Mouse (Mus musculus): Measurements from ENCODE around the gene Nectin4.
A peak's percentile ranks its signal among the peaks of the same experiment; 100 is the strongest.

The Nectin4 gene

GRCm38 (mm10) chr1:171358421-171358820 lies 11.5 kb upstream of the Nectin4 start:
- no peak for DNase-seq (ENCODE audit: extremely low spot score, low read depth, low spot score)

DNA sequence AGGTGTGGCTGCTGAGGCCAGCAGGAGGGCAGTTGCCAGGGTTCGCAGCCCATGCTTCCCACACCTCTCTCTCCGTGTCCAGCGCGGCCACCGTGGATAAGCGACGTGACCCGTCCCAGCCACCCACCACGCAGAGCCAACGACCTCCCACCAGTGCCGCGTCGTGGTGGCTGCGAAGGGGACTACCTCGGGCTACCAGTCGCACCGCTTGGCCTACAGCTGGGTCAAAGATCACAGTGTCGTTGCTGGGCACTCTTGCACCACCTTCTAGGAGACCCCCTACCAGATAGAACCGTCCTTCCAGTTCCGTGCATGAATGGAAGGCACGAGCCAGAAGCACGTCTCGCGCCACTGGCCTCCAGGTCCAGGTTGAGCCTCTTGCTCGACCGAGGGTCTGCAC lies 9.6 kb upstream of the Nectin4 start:
- DNase-seq (ENCODE audit: extremely low spot score, low read depth, low spot score), result no peak

DNA sequence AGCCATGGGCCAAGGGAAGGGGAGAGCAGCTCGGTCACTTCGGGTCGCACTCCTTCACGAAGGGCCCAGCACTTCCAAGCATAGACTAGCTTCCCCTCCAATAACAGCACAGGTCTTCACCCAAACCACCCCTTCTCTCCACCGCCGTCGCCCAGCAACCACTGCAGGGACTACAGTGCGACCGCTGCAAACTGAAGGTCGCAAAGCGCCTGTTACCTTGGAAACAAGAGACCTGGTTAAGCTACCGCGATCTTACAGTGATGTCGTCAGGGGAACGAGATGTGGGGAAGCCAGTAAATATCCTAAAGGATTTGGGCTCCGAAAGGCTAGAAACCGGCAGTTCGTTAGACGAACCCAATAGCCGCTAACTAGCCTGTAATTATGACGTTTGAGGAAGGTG lies 9.2 kb upstream of the Nectin4 start, which contains the start of gene Klhdc9:
Klhdc9 (minus strand) TSS at position 143 of the 400 bp plus-strand sequence.
- peak; percentile 95 for DNase-seq (ENCODE audit: extremely low spot score, low read depth, low spot score)

- DNase-seq (ENCODE audit: extremely low spot score, low read depth, low spot score), result peak; percentile 71
Measured at GRCm38 (mm10) chr1:171361106-171362103, 8.5 kb upstream of the Nectin4 start.

- DNase-seq (ENCODE audit: extremely low spot score, low read depth, low spot score), result no peak
Measured at GRCm38 (mm10) chr1:171365934-171366333, 4.0 kb upstream of the Nectin4 start.

GRCm38 (mm10) chr1:171372880-171373279 lies 3.0 kb downstream of the Nectin4 start:
- DNase-seq (ENCODE audit: extremely low spot score, low read depth, low spot score), result no peak

GRCm38 (mm10) chr1:171373946-171374345 lies 4.0 kb downstream of the Nectin4 start:
- DNase-seq (ENCODE audit: extremely low spot score, low read depth, low spot score), result no peak

DNA sequence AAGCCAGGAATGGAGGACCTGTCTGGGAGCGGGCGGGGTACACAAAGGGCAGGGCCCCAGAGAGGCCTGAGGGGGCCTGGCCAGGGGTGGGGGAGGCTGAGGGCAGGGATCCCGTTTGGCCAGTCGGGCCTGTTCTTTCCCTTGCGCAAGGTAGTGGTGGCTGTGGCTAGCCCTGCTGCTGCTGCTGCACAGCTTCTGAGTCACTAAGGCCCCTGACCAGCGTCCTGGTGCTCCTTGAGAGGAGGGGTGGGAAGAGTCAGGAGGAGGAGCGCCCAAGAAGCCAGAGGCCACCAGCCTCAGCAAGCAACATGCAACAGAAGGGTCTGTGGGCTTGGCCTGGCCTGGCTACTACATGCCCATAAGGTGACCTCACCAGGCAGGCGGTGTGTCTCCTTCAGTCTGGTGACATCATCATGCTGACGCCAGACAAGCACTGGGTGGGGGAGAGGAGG lies 5.8 kb downstream of the Nectin4 start:
- DNase-seq (ENCODE audit: extremely low spot score, low read depth, low spot score), result no peak

- no peak for DNase-seq (ENCODE audit: extremely low spot score, low read depth, low spot score)
Measured at GRCm38 (mm10) chr1:171378298-171378697, 8.4 kb downstream of the Nectin4 start.

DNA sequence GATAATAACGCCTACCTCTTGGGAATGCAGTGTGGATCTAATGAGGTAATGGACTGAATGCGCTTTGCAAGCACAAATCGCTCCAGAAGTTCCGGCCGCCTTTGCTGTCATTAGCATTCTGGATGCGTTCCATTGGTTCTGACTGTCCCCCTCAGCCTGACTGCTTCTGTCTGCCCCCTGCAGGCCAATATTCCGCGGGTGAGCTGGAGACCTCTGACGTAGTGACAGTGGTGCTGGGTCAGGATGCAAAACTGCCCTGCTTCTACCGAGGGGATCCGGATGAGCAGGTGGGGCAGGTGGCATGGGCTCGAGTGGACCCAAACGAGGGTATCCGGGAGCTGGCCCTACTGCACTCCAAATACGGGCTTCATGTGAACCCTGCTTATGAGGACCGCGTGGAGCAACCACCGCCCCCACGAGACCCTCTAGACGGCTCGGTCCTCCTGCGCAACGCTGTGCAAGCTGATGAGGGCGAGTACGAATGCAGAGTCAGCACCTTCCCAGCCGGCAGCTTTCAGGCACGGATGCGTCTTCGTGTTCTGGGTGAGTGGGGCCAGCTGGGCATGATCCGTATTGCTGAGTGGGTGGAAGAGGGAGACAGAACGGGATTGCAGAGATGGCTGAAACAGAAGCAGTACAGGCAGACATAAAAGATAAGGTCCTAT lies 10.2 kb downstream of the Nectin4 start:
- no peak for DNase-seq (ENCODE audit: extremely low spot score, low read depth, low spot score)

DNA sequence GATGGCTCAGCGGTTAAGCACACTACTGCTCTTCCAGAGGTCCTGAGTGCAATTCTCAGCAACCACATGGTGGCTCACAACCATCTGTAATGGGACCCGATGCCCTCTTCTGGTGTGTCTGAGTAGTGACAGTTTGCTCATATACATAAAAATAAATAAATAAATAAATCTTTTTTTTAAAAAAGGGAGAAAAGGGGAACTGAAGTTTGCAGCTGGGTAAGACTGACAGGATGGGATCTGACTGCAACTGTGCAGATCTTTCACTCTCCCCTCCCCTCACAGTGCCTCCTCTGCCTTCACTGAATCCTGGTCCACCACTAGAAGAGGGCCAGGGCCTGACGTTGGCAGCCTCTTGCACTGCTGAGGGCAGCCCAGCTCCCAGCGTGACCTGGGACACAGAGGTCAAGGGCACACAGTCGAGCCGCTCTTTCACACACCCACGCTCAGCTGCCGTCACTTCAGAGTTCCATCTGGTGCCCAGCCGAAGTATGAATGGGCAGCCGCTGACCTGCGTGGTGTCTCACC lies 12.3 kb downstream of the Nectin4 start:
- no peak for DNase-seq (ENCODE audit: extremely low spot score, low read depth, low spot score)

GRCm38 (mm10) chr1:171384361-171384760 lies 14.5 kb downstream of the Nectin4 start:
- DNase-seq (ENCODE audit: extremely low spot score, low read depth, low spot score), result no peak

DNA sequence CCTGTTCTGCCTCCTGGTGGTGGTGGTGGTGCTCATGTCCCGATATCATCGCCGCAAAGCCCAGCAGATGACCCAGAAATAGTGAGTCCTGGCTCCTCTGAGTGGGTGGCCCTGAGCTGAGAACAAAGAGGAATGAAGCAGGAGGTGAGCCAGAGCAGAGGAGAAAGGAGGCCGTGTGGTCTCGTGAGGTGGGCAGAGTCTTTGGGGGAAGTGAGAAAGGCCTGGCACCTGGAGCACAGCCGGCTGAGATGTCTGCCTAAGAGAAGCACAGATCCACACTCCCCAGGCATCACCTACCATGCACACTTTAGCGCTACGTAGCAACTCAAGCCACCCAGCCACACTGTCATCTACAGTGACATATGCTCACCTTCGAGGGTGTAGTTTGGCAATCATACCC lies 15.3 kb downstream of the Nectin4 start:
- no peak for DNase-seq (ENCODE audit: extremely low spot score, low read depth, low spot score)

- DNase-seq (ENCODE audit: extremely low spot score, low read depth, low spot score), result no peak
Measured at GRCm38 (mm10) chr1:171387099-171387498, 17.2 kb downstream of the Nectin4 start.

DNA sequence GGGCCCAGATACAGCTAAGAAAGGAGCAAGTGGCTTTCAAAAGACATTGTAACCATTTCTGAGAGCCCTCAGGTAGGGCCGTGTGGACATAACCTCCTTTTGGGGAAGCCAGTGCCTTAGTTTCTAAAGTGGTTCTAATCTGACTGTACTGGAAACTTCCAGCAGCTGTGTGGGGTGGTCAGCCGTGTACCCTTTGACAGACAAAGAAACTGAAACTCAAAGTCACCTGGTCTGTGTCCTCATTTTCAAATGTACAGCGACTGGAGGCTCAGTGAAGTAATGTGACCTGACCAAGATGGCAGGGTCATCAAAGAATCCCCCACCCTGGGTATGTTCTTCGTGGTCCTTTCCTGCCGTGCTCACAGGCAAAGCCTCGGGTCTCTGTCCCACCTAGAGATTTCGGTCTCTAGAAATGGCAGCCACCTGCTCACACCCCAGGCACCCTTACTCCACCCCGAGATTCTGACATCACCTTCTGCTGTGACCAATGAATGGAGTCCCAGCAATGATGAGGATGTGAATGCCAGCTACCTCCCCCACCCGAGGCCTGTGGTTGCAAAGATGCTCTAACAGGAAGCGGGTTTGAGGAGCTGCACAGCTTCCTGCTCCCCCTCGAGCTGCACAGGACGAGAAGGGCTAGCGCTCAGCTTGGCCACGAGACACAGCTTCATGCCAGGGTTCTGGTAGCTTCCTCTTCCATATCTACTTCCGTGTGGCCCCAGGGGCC lies 18.6 kb downstream of the Nectin4 start, which contains the start of gene Arhgap30:
Arhgap30 (plus strand) TSS at position 579 of the 727 bp plus-strand sequence.
- no peak for DNase-seq (ENCODE audit: extremely low spot score, low read depth, low spot score)

DNA sequence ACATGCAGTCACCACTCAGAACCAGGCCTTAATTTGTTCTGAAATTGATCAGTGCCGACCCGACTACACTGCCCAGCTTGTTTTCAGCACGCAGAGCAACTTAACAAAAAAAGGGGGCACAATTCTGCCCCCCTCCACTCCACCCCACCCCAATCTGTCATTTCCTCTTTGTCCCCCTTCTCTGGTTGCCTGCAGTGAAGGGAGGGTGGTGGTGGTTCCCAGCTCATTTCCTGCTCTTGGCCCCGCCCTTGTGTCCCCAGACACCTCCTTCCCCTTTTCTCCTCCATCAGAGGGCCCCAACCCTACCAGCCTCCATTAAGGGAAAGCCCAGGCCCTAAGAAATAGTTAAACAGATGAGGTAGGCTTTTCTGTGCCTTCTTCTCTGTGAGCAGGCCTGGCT lies 20.2 kb downstream of the Nectin4 start:
- DNase-seq (ENCODE audit: extremely low spot score, low read depth, low spot score), result no peak

- no peak for DNase-seq (ENCODE audit: extremely low spot score, low read depth, low spot score)
Measured at GRCm38 (mm10) chr1:171401821-171402220, 31.9 kb downstream of the Nectin4 start.

GRCm38 (mm10) chr1:171402991-171403390 lies 33.1 kb downstream of the Nectin4 start:
- DNase-seq (ENCODE audit: extremely low spot score, low read depth, low spot score), result no peak

GRCm38 (mm10) chr1:171407263-171407662 lies 37.4 kb downstream of the Nectin4 start:
- no peak for DNase-seq (ENCODE audit: extremely low spot score, low read depth, low spot score)

- DNase-seq (ENCODE audit: extremely low spot score, low read depth, low spot score), result no peak
Measured at GRCm38 (mm10) chr1:171410231-171410630, 40.3 kb downstream of the Nectin4 start.

GRCm38 (mm10) chr1:171410947-171411484 lies 41.1 kb downstream of the Nectin4 start, which contains the start of gene Usf1:
Gene Usf1, plus strand, starts transcription at chr1:171411313.
- DNase-seq (ENCODE audit: extremely low spot score, low read depth, low spot score), result peak; percentile 88
